Mouse (Mus musculus): ENCODE measurements around the gene Alpk1. TPM values are rescaled to one million over a fixed set of nuclear protein-coding genes. Genes with fewer than 3 reads are reported as not detected.

Gene Alpk1
- total RNA-seq, 1 experiment = 0.80 TPM

DNA sequence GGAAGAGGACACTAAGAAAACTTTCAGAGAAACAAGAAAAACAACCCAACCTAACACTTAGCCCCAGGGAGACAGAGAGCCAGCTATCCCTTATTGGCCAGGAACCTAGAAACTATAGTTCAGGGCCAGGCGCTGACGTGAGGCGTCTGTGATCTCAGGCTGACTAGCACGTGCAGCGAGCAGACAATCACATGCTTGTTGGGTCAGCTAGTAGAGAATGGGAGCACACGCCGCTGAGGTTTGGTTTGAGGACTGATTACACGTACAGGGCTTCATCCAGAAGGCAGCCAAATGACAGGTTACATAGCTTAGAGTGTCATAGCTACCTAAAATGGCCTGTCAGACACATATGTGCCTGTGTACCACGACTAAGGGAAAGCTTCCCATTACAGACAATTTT lies 52.3 kb downstream of the Alpk1 start:
- in situ Hi-C loops (cut with MboI; ENCODE audit: low sequenced_read_pairs in 2 of 2, unreplicated experiment in 2 of 2) = no loop called here
- Histone ChIP-seq H3K9me3 (ENCODE audit: control insufficient read depth, insufficient read depth, low read depth, low read length) (no peaks in the 10 kb centered on the region), H3K27ac (ENCODE audit: insufficient read depth, low read depth, low read length, poor library complexity, severe bottlenecking) (no peak overlapping the region), H3K4me3 (ENCODE audit: insufficient read depth in 1 of 2, low read depth in 1 of 2, low read length in 2 of 2, poor library complexity in 1 of 2, severe bottlenecking in 1 of 2) (no peak overlapping the region), H3K36me3 (ENCODE audit: control insufficient read depth, insufficient read depth, low read length, poor library complexity, severe bottlenecking) (no peaks in the 10 kb centered on the region), H3K9ac (ENCODE audit: insufficient read depth, low read depth, low read length, poor library complexity, severe bottlenecking) (no peak overlapping the region), H3K4me1 (ENCODE audit: control insufficient read depth in 2 of 2, insufficient read depth in 2 of 2, low read length in 2 of 2, poor library complexity in 1 of 2) (no peaks in the 10 kb centered on the region)
- TF ChIP-seq ZC3H11A (IDR thresholded peaks at IDR 0.05; ENCODE audit: borderline replicate concordance, low read depth, low read length) = no peak
- no peak for DNase-seq (ENCODE audit: low read depth, low spot score)

- in situ Hi-C loops (cut with MboI; ENCODE audit: low sequenced_read_pairs in 2 of 2, unreplicated experiment in 2 of 2) = no loop called here
Measured at GRCm38 (mm10) chr3:127720948-127721347, 59.4 kb downstream of the Alpk1 start.

DNA sequence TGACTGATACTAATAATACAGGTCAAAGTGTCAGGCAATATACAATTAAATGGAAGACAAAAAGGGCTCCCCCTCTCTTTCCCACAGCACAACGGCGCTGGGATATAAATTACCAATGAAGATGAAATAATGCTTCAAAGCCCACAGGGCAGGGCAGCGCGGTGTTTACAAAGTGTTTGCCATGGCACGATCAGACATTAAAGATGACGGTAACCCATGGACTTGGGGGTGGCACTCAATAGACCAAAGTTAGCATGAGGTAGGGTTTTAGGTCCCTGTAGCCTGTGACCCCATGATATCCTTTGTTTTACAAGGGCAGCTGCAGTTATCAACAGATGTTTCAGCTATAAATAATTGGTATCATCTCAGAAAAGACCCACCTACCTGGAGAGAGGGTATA lies 60.3 kb downstream of the Alpk1 start:
- Histone ChIP-seq H3K36me3 (ENCODE audit: control insufficient read depth, insufficient read depth, low read length, poor library complexity, severe bottlenecking) (no peaks in the 10 kb centered on the region), H3K9me3 (ENCODE audit: control insufficient read depth, insufficient read depth, low read depth, low read length) (no peaks in the 10 kb centered on the region), H3K9ac (ENCODE audit: insufficient read depth, low read depth, low read length, poor library complexity, severe bottlenecking) (no peak overlapping the region), H3K4me1 (ENCODE audit: control insufficient read depth in 2 of 2, insufficient read depth in 2 of 2, low read length in 2 of 2, poor library complexity in 1 of 2) (peaks cover 0 to 2% of the 10 kb centered on the region in 2 experiments; a peak in 1 of 4 replicates), H3K4me3 (ENCODE audit: insufficient read depth in 1 of 2, low read depth in 1 of 2, low read length in 2 of 2, poor library complexity in 1 of 2, severe bottlenecking in 1 of 2) (no peak overlapping the region), H3K27ac (ENCODE audit: insufficient read depth, low read depth, low read length, poor library complexity, severe bottlenecking) (no peak overlapping the region)
- no peak for DNase-seq (ENCODE audit: low read depth, low spot score)
- no peak for TF ChIP-seq CHD2 (IDR thresholded peaks at IDR 0.05; ENCODE audit: low read depth, low read length)
- no peak for TF ChIP-seq ZNF384 (IDR thresholded peaks at IDR 0.05; ENCODE audit: low read depth, low read length)
- TF ChIP-seq MAFK (IDR thresholded peaks at IDR 0.05; ENCODE audit: insufficient read depth, low read depth, low read length) = no peak
- no peak for TF ChIP-seq HCFC1 (IDR thresholded peaks at IDR 0.05; ENCODE audit: borderline replicate concordance, insufficient read depth, low read length)
- in situ Hi-C loops (cut with MboI; ENCODE audit: low sequenced_read_pairs in 2 of 2, unreplicated experiment in 2 of 2) = no loop called here

More at GRCm38 (mm10) chr3:127720948-127721347, 59.4 kb downstream of the Alpk1 start:
- H3K9me3 ChIP-seq (ENCODE audit: control insufficient read depth, insufficient read depth, low read depth, low read length) = no peaks in the 10 kb centered on the region
- H3K4me1 ChIP-seq (ENCODE audit: control insufficient read depth in 2 of 2, insufficient read depth in 2 of 2, low read length in 2 of 2, poor library complexity in 1 of 2) = peaks cover 0 to 2% of the 10 kb centered on the region in 2 experiments; a peak in 1 of 4 replicates
- TF ChIP-seq MAFK (IDR thresholded peaks at IDR 0.05; ENCODE audit: insufficient read depth, low read depth, low read length) = no peak
- H3K27ac ChIP-seq (ENCODE audit: insufficient read depth, low read depth, low read length, poor library complexity, severe bottlenecking) = no peak overlapping the region
- H3K36me3 ChIP-seq (ENCODE audit: control insufficient read depth, insufficient read depth, low read length, poor library complexity, severe bottlenecking) = no peaks in the 10 kb centered on the region
- no peak overlapping the region for H3K4me3 ChIP-seq (ENCODE audit: insufficient read depth in 1 of 2, low read depth in 1 of 2, low read length in 2 of 2, poor library complexity in 1 of 2, severe bottlenecking in 1 of 2)
- H3K9ac ChIP-seq (ENCODE audit: insufficient read depth, low read depth, low read length, poor library complexity, severe bottlenecking) = no peak overlapping the region
- DNase-seq (ENCODE audit: low read depth, low spot score) = no peak

GRCm38 (mm10) chr3:127719601-127720000 lies 60.7 kb downstream of the Alpk1 start:
- no peak for TF ChIP-seq CHD2 (IDR thresholded peaks at IDR 0.05; ENCODE audit: low read depth, low read length)
- no peak for TF ChIP-seq HCFC1 (IDR thresholded peaks at IDR 0.05; ENCODE audit: borderline replicate concordance, insufficient read depth, low read length)
- no peak for TF ChIP-seq MAFK (IDR thresholded peaks at IDR 0.05; ENCODE audit: insufficient read depth, low read depth, low read length)
- no peak for TF ChIP-seq ZC3H11A (IDR thresholded peaks at IDR 0.05; ENCODE audit: borderline replicate concordance, low read depth, low read length)
- no peak for TF ChIP-seq ZNF384 (IDR thresholded peaks at IDR 0.05; ENCODE audit: low read depth, low read length)
- H3K27ac ChIP-seq (ENCODE audit: insufficient read depth, low read depth, low read length, poor library complexity, severe bottlenecking) = no peak overlapping the region
- in situ Hi-C loops (cut with MboI; ENCODE audit: low sequenced_read_pairs in 2 of 2, unreplicated experiment in 2 of 2) = no loop called here
- peaks cover 0 to 2% of the 10 kb centered on the region in 2 experiments; a peak in 1 of 4 replicates for H3K4me1 ChIP-seq (ENCODE audit: control insufficient read depth in 2 of 2, insufficient read depth in 2 of 2, low read length in 2 of 2, poor library complexity in 1 of 2)
- no peak overlapping the region for H3K4me3 ChIP-seq (ENCODE audit: insufficient read depth in 1 of 2, low read depth in 1 of 2, low read length in 2 of 2, poor library complexity in 1 of 2, severe bottlenecking in 1 of 2)
- no peaks in the 10 kb centered on the region for H3K9me3 ChIP-seq (ENCODE audit: control insufficient read depth, insufficient read depth, low read depth, low read length)
- DNase-seq (ENCODE audit: low read depth, low spot score) = no peak
- no peak overlapping the region for H3K9ac ChIP-seq (ENCODE audit: insufficient read depth, low read depth, low read length, poor library complexity, severe bottlenecking)
- no peaks in the 10 kb centered on the region for H3K36me3 ChIP-seq (ENCODE audit: control insufficient read depth, insufficient read depth, low read length, poor library complexity, severe bottlenecking)

DNA sequence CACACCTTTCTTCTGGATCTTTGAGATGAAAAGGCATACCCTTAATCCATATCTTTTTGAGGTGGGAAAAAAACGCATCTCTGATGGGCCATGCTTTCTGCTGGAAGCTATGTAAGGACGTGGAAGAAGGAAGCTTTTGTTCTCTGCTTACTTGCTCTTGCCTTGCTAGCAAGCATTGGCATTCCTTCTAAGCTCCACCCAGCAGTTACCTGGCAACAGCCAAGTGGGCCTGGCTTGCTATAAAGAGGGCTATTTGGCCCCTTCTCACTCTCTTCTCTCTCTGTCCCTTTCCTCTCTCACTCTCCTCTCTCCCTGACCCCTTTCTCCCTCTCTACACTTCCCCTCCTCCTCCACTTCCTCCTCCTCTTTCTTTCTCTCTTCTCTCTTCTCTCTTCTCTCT lies 63.6 kb downstream of the Alpk1 start:
- Histone ChIP-seq H3K9ac (ENCODE audit: insufficient read depth, low read depth, low read length, poor library complexity, severe bottlenecking) (no peak overlapping the region), H3K4me3 (ENCODE audit: insufficient read depth in 1 of 2, low read depth in 1 of 2, low read length in 2 of 2, poor library complexity in 1 of 2, severe bottlenecking in 1 of 2) (no peak overlapping the region), H3K27ac (ENCODE audit: insufficient read depth, low read depth, low read length, poor library complexity, severe bottlenecking) (no peak overlapping the region), H3K9me3 (ENCODE audit: control insufficient read depth, insufficient read depth, low read depth, low read length) (no peaks in the 10 kb centered on the region), H3K4me1 (ENCODE audit: control insufficient read depth in 2 of 2, insufficient read depth in 2 of 2, low read length in 2 of 2, poor library complexity in 1 of 2) (peaks cover 0 to 2% of the 10 kb centered on the region in 2 experiments; a peak in 1 of 4 replicates), H3K36me3 (ENCODE audit: control insufficient read depth, insufficient read depth, low read length, poor library complexity, severe bottlenecking) (no peaks in the 10 kb centered on the region)
- TF ChIP-seq ZC3H11A (IDR thresholded peaks at IDR 0.05; ENCODE audit: borderline replicate concordance, low read depth, low read length) = no peak
- DNase-seq (ENCODE audit: low read depth, low spot score) = no peak
- in situ Hi-C loops (cut with MboI; ENCODE audit: low sequenced_read_pairs in 2 of 2, unreplicated experiment in 2 of 2) = no loop called here
